Mouse (Mus musculus) forebrain, embryonic 11.5 days (tissue): ENCODE measurements around the gene Rps8. TPM values are rescaled to one million over a fixed set of nuclear protein-coding genes. Genes with fewer than 3 reads are reported as not detected.
A peak's percentile ranks its signal among the peaks of the same experiment; 100 is the strongest.

Source experiments
- ATAC-seq: fragments of 200-750 bp; cut with Nextera tagmentation; replicated peaks from 2 replicates; pipeline ENCODE4 v1.8.0; 2017; ENCODE audit warnings: moderate TSS enrichment; ENCODE audit not compliant: low FRiP score
- DNase-seq: peaks from one replicate; pipeline ENCODE4 v3.0.0-alpha.2; 2017; ENCODE audit warnings: low spot score
- H3K27ac ChIP-seq: fragments of 300-500 bp; sonication (generic); 2 replicates; pipeline ENCODE4 v1.5.1; 2014; ENCODE audit warnings: low read depth, low read length
- H3K27me3 ChIP-seq: fragments of 300-500 bp; sonication (generic); 2 replicates; pipeline ENCODE4 v1.6.1; 2014; ENCODE audit warnings: mild to moderate bottlenecking, low read length, mixed read lengths; ENCODE audit not compliant: control insufficient read depth, insufficient read depth
- H3K36me3 ChIP-seq: fragments of 300-500 bp; sonication (generic); 2 replicates; pipeline ENCODE4 v1.6.1; 2014; ENCODE audit warnings: mild to moderate bottlenecking, low read length, moderate library complexity, mixed read lengths; ENCODE audit not compliant: control insufficient read depth, insufficient read depth
- H3K4me1 ChIP-seq: fragments of 300-500 bp; sonication (generic); replicated peaks from 2 replicates; pipeline ENCODE4 v1.6.1; 2014; ENCODE audit warnings: low read length, mixed read lengths; ENCODE audit not compliant: control insufficient read depth, insufficient read depth
- H3K4me2 ChIP-seq: fragments of 300-500 bp; sonication (generic); 2 replicates; pipeline ENCODE4 v1.6.1; 2014; ENCODE audit warnings: low read depth, mild to moderate bottlenecking, low read length, moderate library complexity, mixed read lengths; ENCODE audit not compliant: severe bottlenecking
- H3K4me3 ChIP-seq: fragments of 300-500 bp; sonication (generic); 2 replicates; pipeline ENCODE4 v1.5.1; 2014; ENCODE audit warnings: low read depth, low read length
- H3K9ac ChIP-seq: fragments of 300-500 bp; sonication (generic); 2 replicates; pipeline ENCODE4 v1.6.1; 2014; ENCODE audit warnings: low read length
- H3K9me3 ChIP-seq: fragments of 300-500 bp; sonication (generic); 2 replicates; pipeline ENCODE4 v1.6.1; 2016; ENCODE audit warnings: low read length, mixed read lengths; ENCODE audit not compliant: control insufficient read depth
- WGBS: fragments of 180-500 bp; shearing (Covaris S2); extraction: QIAGEN DNeasy Blood & Tissue Kit; methylation state at CpG from one replicate; pipeline ENCODE4 v1.1.7; 2014; 5-methylcytosine and 5-hydroxymethylcytosine counted together
- polyA plus RNA-seq: library from polyadenylated mRNA; unstranded; fragments of >200 nt; fragmentation: Nextera tagmentation; extraction: Ambion mirVana; gene quantifications from 2 replicates; pipeline ENCODE4 v1.2.1, GENCODE M21; 2014

Gene Rps8
- 797 and 841 TPM in 2 replicates for polyA plus RNA-seq

DNA sequence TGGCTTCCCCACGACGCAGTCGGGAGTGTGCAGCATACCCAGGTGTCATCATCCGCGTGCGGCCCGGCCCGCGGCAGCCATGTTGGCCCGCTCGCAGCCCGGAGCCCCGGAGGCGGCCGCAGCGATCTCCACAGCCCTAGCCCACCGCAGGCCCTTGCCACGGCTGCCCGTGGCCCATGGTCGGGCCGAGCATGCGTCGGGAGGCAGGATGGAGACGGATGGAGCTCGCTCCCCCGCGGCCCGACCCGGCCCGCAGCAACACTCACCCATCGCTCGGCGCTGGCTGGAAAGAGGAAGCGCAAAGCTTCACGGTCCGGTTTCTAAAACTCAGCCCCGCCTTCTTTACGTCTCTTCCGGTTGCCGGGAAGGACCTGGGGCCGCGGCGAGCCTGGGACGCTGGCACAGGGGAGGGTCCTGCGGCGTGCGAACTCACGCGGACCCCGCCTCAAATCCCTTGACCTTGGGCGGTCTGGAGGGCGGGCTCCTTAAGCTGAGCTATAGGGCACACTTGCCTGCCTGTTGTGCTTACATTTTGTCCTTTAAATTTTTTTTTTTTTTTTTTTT lies at the start of gene Rps8:
TSS of gene Rps8 (minus strand) at position 452 of the 564 bp plus-strand sequence.
- H3K4me3 ChIP-seq, result peak within 1 kb of the TSS; percentile 99
- no peaks in the 10 kb centered on the region for H3K9me3 ChIP-seq
- no peaks in the 10 kb centered on the region for H3K27me3 ChIP-seq
- DNase-seq (peak; percentile 93), ATAC-seq (peak; percentile 96)
- WGBS, result under 1% methylated on average over 49 of the region's 52 CpGs
- peak within 1 kb of the TSS; percentile 84 for H3K4me2 ChIP-seq
- peak within 1 kb of the TSS; percentile 85 for H3K27ac ChIP-seq
- H3K36me3 ChIP-seq, result peaks cover 29% of the 10 kb centered on the region
- peak within 1 kb of the TSS; percentile 98 for H3K9ac ChIP-seq
- H3K4me1 ChIP-seq, result peaks cover 2% of the 10 kb centered on the region; the same call in 1 of the 2 replicates

DNA sequence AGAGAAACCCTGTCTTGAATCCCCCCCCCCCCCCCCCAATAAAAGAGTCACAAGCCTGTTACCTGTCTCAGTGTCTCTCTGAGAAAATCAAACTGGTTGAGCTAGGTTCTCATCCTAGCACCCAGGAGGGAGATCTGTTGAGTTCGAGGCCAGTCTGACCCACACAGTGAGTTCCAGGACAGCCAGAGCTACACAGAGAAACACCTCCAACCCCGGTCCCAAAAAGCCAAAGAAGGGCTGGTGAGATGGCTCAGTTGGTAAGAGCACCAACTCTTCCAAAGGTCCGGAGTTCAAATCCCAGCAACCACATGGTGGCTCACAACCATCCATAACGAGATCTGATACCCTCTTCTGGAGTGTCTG lies 46.9 kb upstream of the Rps8 start:
- no peaks in the 10 kb centered on the region for H3K4me1 ChIP-seq
- no peak overlapping the region for H3K9ac ChIP-seq
- no peak overlapping the region; the same call in 1 of the 2 replicates for H3K27ac ChIP-seq
- ATAC-seq, result no peak; the same call in 1 of the 2 replicates
- no peak overlapping the region for H3K4me3 ChIP-seq
- H3K36me3 ChIP-seq, result no peaks in the 10 kb centered on the region
- H3K4me2 ChIP-seq, result no peak overlapping the region
- DNase-seq, result no peak
- H3K27me3 ChIP-seq, result no peaks in the 10 kb centered on the region
- WGBS, result 65% methylated on average over 4 of the region's 4 CpGs
- H3K9me3 ChIP-seq, result no peaks in the 10 kb centered on the region

DNA sequence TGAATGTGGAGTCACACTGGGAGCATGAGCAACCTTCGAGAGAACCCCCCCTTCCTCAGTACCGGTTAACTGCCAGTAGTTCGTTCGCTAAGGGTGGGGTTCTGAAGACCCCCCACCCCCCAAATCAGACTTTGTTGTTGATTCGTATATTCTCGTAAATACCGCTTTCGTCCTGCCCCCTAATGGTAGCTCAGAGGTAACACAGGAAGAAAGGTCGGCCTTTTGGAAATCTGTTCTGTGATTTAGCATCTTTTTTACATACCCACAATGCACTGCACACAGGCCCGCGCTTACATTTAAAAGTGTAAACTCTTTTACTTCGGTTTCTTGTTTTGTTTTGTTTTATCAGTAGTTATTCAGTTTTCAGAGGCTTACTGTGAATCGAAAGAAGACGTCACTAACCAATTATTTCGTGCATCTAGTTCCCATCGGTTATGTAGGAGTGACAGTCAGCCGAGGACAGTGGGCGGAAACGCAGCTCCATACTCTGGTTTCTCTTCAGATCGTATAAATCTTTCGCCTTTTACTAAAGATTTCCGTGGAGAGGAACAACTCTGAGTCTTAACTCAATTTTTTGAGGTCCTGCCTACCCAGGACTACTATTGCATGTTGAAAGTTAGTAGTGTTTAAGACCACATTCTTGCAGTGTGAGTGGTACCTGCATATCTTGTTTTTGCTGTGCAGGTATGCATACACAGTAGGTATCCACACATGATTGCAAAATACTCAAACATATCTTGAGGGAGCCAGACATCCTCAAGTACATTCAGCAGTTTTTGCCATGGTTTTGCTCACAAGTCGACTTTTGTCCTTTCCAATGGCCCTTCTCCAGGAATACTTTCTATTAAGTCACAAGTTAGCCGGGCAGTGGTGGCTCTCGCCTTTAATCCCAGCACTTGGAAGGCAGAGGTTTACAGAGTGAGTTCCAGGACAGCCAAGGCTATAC lies 46.3 kb upstream of the Rps8 start:
- H3K36me3 ChIP-seq, result no peaks in the 10 kb centered on the region
- H3K27ac ChIP-seq, result peak overlapping the region; percentile 20
- 1% methylated on average over 25 of the region's 25 CpGs for WGBS
- DNase-seq, result peak; percentile 61
- H3K4me2 ChIP-seq, result peak overlapping the region; percentile 44; the same call in 1 of the 2 replicates
- H3K9ac ChIP-seq, result peak overlapping the region; percentile 47; the same call in 1 of the 2 replicates
- no peaks in the 10 kb centered on the region for H3K4me1 ChIP-seq
- peak; percentile 85 for ATAC-seq
- H3K27me3 ChIP-seq, result no peaks in the 10 kb centered on the region
- peak overlapping the region; percentile 19 for H3K4me3 ChIP-seq
- no peaks in the 10 kb centered on the region for H3K9me3 ChIP-seq

DNA sequence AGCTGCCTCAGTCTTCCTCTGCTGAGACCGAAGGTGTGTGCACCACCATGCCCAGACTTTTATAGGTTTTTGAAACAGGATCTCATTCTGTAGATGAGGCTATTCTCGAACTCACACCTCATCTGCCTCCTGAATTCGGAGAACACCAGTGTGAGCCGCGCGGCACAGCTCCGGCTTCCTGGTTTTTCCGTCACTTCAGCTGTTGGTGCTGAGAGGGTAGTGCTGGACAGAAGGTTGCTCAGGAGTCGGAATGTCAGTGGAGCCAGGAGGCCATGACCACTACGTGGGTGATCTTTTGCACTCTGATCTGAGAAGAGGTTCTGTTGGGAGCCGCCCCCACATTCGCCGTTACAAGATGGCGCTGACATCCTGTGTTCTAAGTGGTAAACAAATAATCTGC lies 35.8 kb upstream of the Rps8 start:
- 0 out of 2 replicates have a peak, but pooled peaks cover 2% of the 10 kb centered on the region for H3K4me1 ChIP-seq
- H3K4me2 ChIP-seq, result no peak overlapping the region
- no peak overlapping the region for H3K4me3 ChIP-seq
- no peak overlapping the region for H3K9ac ChIP-seq
- 94% methylated on average over 14 of the region's 14 CpGs for WGBS
- H3K27ac ChIP-seq, result no peak overlapping the region
- no peak for DNase-seq
- H3K9me3 ChIP-seq, result no peaks in the 10 kb centered on the region
- ATAC-seq, result no peak
- no peaks in the 10 kb centered on the region for H3K27me3 ChIP-seq
- H3K36me3 ChIP-seq, result no peaks in the 10 kb centered on the region

DNA sequence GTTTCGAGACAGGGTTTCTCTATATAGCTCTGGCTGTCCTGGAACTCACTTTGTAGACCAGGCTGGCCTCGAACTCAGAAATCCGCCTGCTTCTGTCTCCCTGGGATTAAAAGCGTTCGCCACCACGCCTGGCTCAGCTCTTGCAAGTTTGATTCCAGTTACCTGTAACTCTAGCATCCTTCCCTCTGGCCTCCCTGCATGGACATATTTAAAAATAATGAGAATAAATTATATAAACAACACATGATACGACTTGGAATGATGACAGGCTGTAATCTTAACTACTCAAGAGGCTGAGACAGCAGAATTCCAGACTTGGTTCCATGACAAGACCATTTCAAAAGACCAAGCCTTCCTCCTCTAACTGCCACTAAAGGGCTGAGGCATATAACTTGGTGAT lies 34.6 kb upstream of the Rps8 start:
- Histone ChIP-seq H3K36me3 (no peaks in the 10 kb centered on the region), H3K4me2 (no peak overlapping the region), H3K9ac (no peak overlapping the region), H3K4me1 (0 out of 2 replicates have a peak, but pooled peaks cover 2% of the 10 kb centered on the region), H3K27ac (no peak overlapping the region), H3K27me3 (no peaks in the 10 kb centered on the region), H3K4me3 (no peak overlapping the region), H3K9me3 (no peaks in the 10 kb centered on the region)
- ATAC-seq (no peak), DNase-seq (no peak)
- 70% methylated on average over 7 of the region's 7 CpGs for WGBS

DNA sequence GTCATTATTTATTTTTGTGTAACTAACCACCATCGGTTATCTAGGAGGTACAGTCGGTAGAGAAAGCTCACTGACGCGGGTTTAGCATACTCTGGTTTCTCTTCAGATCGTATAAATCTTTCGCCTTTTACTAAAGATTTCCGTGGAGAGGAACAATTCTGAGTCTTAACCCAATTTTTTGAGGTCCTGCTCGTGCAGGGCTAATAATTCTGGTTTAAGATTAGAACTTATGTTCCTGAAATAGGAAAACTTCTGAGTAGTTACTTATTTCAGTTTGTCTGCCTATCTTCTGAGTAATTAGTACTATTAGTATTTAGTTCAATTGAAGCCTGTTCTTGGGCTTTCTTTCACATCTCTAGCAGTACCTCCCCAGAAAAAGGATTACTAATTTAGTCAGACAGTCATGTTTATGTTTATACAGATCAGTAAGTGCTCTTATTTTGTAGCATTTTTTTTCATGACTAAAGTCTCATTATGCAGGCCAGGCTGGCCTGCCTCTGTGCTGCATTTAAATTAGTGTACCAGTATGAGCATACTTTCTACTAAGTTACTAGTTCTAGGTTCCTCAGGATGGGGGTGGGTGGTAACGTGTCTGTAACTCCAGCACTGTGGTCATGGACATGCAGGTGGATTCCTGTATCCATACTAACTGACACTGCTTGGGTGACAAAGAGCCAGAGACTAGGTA lies 34.0 kb upstream of the Rps8 start:
- H3K4me2 ChIP-seq, result peak overlapping the region; percentile 37; the same call in 1 of the 2 replicates
- peak overlapping the region; percentile 25; the same call in 1 of the 2 replicates for H3K9ac ChIP-seq
- no peaks in the 10 kb centered on the region for H3K9me3 ChIP-seq
- H3K27ac ChIP-seq, result peak overlapping the region; percentile 65; the same call in 1 of the 2 replicates
- 0 out of 2 replicates have a peak, but pooled peaks cover 2% of the 10 kb centered on the region for H3K4me1 ChIP-seq
- 1% methylated on average over 9 of the region's 9 CpGs for WGBS
- peak; percentile 75 for DNase-seq
- no peaks in the 10 kb centered on the region for H3K27me3 ChIP-seq
- ATAC-seq, result peak; percentile 89
- no peak overlapping the region for H3K4me3 ChIP-seq
- no peaks in the 10 kb centered on the region for H3K36me3 ChIP-seq

DNA sequence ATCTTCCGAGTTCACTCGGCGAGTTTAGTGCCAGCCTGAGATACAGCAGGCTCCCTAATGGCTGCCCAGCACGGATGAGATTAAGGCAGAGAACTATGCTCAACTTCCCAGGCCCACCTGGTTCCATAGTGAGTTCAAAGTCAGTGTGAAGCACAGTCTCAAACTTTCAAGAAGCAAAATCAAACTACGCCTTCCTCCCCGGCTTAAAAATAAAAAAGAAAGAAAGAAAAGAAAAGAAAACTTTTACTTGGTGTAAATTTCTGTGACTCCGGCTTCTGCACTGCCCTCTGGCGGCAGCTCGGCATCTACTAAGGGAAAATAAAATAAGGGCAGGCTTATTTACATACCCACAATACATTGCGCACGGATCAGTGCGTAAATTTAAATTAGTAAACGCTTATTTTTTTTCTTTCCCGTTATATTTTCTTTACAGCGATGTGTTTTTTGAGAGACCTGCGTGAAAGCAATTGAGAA lies 33.4 kb upstream of the Rps8 start:
- H3K9me3 ChIP-seq, result no peaks in the 10 kb centered on the region
- peak overlapping the region; percentile 37 for H3K4me2 ChIP-seq
- H3K27ac ChIP-seq, result peak overlapping the region; percentile 65; the same call in 1 of the 2 replicates
- no peaks in the 10 kb centered on the region for H3K36me3 ChIP-seq
- peak overlapping the region; percentile 37; the same call in 1 of the 2 replicates for H3K9ac ChIP-seq
- H3K4me3 ChIP-seq, result peak overlapping the region; percentile 19; the same call in 1 of the 2 replicates
- H3K4me1 ChIP-seq, result 0 out of 2 replicates have a peak, but pooled peaks cover 2% of the 10 kb centered on the region
- ATAC-seq, result peak; percentile 76
- peak; percentile 87 for DNase-seq
- WGBS, result 1% methylated on average over 16 of the region's 16 CpGs
- no peaks in the 10 kb centered on the region for H3K27me3 ChIP-seq

DNA sequence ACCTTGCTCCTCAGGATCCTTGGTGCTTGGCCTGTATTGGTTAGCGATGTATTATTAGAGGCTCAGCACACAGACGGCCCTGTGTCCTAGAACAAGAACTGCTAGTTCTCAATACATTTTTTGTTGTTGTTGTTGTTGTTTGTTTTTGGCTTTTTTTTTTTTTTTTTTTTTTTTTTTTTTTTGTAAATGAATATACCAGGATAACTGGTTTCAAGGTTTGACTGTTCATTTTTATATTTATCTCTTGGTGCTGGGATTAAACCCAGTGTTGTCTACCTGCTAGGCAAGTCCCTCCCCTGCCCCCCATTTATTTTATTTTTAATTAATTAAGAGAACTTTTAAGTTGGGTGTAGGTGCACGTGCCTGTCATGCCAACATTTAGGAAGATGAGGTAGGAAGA lies 32.9 kb upstream of the Rps8 start:
- peak overlapping the region; percentile 37; the same call in 1 of the 2 replicates for H3K9ac ChIP-seq
- 0 out of 2 replicates have a peak, but pooled peaks cover 2% of the 10 kb centered on the region for H3K4me1 ChIP-seq
- no peak for DNase-seq
- WGBS, result 59% methylated on average over 3 of the region's 3 CpGs
- H3K27ac ChIP-seq, result no peak overlapping the region
- no peaks in the 10 kb centered on the region for H3K9me3 ChIP-seq
- H3K4me3 ChIP-seq, result peak overlapping the region; percentile 19; the same call in 1 of the 2 replicates
- H3K27me3 ChIP-seq, result no peaks in the 10 kb centered on the region
- H3K36me3 ChIP-seq, result no peaks in the 10 kb centered on the region
- H3K4me2 ChIP-seq, result peak overlapping the region; percentile 37
- ATAC-seq, result no peak; the same call in 1 of the 2 replicates
